ENCODE assay signal across 22 mouse cellular contexts in the genomic region with DNA sequence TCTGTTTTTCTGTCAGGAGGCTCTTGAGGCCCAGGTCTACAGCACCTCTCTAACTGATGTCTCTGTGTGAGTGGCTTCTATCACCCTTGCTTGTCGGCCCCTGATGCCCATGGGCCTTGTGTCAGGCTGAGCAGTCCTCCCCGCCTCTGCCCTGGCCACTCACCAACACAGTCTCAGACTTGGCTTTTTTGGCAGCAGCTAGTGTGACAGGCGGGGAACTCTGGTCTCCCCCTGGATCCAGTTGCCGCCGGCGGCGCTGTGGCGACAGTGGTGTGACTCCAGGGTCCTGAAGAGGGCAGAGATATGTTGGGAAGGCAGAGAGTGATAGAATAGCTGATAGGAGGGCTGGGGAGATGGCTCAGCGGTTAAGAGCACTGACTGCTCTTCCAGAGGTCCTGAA. TPM values are rescaled to one million over a fixed set of nuclear protein-coding genes. Genes with fewer than 3 reads are reported as not detected.
A peak's percentile ranks its signal among the peaks of the same experiment; 100 is the strongest.
DNase-seq lines count a peak whose midpoint lies in the region.
"Had no signal": no experiment of that assay in that cellular context is flagged by ENCODE, and none has a peak within 500 bp of the region (broad histone marks: within the 10 kb centered on the region; RNA-seq: fewer than 3 reads in every experiment).

No protein-coding gene starts in this region.

- H3K9me3 ChIP-seq in embryonic facial prominence, embryonic 10.5 days, result no peaks in the 10 kb centered on the region
- H3K9me3 ChIP-seq: forebrain, embryonic 10.5 days; heart, embryonic 13.5 days; intestine, embryonic 15.5 days had no signal

- peaks cover 27% of the 10 kb centered on the region for H3K27me3 ChIP-seq in embryonic facial prominence, embryonic 10.5 days (replicated peaks; ENCODE audit: low read depth, poor library complexity, severe bottlenecking)
- H3K27me3 ChIP-seq: intestine, embryonic 15.5 days had no signal

- WGBS in embryonic facial prominence, embryonic 10.5 days, result 77% methylated on average over 9 of the region's 9 CpGs

- peaks cover 37% of the 10 kb centered on the region for H3K36me3 ChIP-seq in embryonic facial prominence, embryonic 10.5 days (replicated peaks)

- peak; percentile 55 for DNase-seq in gastrocnemius, postnatal 14 days
- DNase-seq in gastrocnemius, adult 18-20 months (ENCODE audit: low spot score), result no peak
- peak; percentile 62 for DNase-seq in left cerebral cortex, postnatal 4 days
- DNase-seq in left cerebral cortex, postnatal 36 days (ENCODE audit: low spot score in 2 of 2), result no peak
- no peak for DNase-seq in embryonic facial prominence, embryonic 10.5 days (ENCODE audit: low spot score)
- DNase-seq in layer of hippocampus, adult 9-10 months (ENCODE audit: low spot score), result no peak
- DNase-seq: adrenal gland, adult 8-10 months; adrenal gland, postnatal 25 days; cerebellum, adult 11-12 months; cerebellum, adult 8-10 months; cerebellum, postnatal 36 days; embryo, embryonic 11 days; forebrain, postnatal 0 days; gastrocnemius, postnatal 36 days; heart, adult 18-20 months; heart, postnatal 14 days; heart, postnatal 4 days; kidney, adult 11 months had no signal

- 0 out of 2 replicates have a peak overlapping the region, but pooled peaks have one; percentile 7 for H3K27ac ChIP-seq in embryonic facial prominence, embryonic 10.5 days (replicated peaks)
- H3K27ac ChIP-seq: forebrain, embryonic 10.5 days; heart, embryonic 13.5 days; hindbrain, embryonic 14.5 days; intestine, embryonic 15.5 days had no signal

- H3K4me3 ChIP-seq in embryonic facial prominence, embryonic 10.5 days, result no peak overlapping the region
- H3K4me3 ChIP-seq: forebrain, embryonic 10.5 days; heart, embryonic 13.5 days; intestine, embryonic 15.5 days had no signal

- peaks cover 15% of the 10 kb centered on the region for H3K4me1 ChIP-seq in embryonic facial prominence, embryonic 10.5 days
- H3K4me1 ChIP-seq: intestine, embryonic 15.5 days had no signal

- intact Hi-C loops in gastrocnemius, postnatal 14 days (cut with DNase I; ENCODE audit: low total_unique reads), result loop anchor here (10.0 kb wide), 1 partner anchor 202 kb away; no protein-coding TSS in a partner anchor
- intact Hi-C loops in left cerebral cortex, postnatal 4 days (cut with DNase I), result no loop called here
- intact Hi-C loops in left cerebral cortex, postnatal 36 days (cut with DNase I), result no loop called here

RNA-seq across cellular contexts. Expression of gene Pdk2, which starts 11.9 kb away (rescaled TPM):
- 100 to 1,000 TPM; 330 to 344 TPM for total RNA-seq in gastrocnemius, postnatal 14 days (2021)
- 100 to 1,000 TPM; 514 to 515 TPM for total RNA-seq in gastrocnemius, adult 18-20 months (2021)
- 10 to 100 TPM; 21.4 to 22.2 TPM for total RNA-seq in left cerebral cortex, postnatal 4 days (2021)
- 100 to 1,000 TPM; 104 to 110 TPM for total RNA-seq in left cerebral cortex, postnatal 36 days (2021)
- polyA plus RNA-seq in embryonic facial prominence, embryonic 10.5 days (2016; fragmentation: Nextera tagmentation; extraction: Ambion mirVana), result 12.9 and 16.0 TPM in 2 replicates

RNA-seq across cellular contexts. Expression of gene Itga3, which starts 23.5 kb away (rescaled TPM):
- total RNA-seq in gastrocnemius, postnatal 14 days (2021), result 1 to 10 TPM; 3.5 to 4.0 TPM
- 1 to 10 TPM; 4.7 to 5.0 TPM for total RNA-seq in gastrocnemius, adult 18-20 months (2021)
- 10 to 100 TPM; 20.3 to 20.5 TPM for total RNA-seq in left cerebral cortex, postnatal 4 days (2021)
- total RNA-seq in left cerebral cortex, postnatal 36 days (2021), result 10 to 100 TPM; 15.2 to 16.2 TPM
- 11.5 and 12.2 TPM in 2 replicates for polyA plus RNA-seq in embryonic facial prominence, embryonic 10.5 days (2016; fragmentation: Nextera tagmentation; extraction: Ambion mirVana)

RNA-seq across cellular contexts. Expression of gene Samd14, which starts 43.4 kb away (rescaled TPM):
- total RNA-seq in gastrocnemius, postnatal 14 days (2021), result 1 to 10 TPM; 1.7 to 2.2 TPM
- under 1 TPM; 0.34 to 0.52 TPM for total RNA-seq in gastrocnemius, adult 18-20 months (2021)
- 100 to 1,000 TPM; 173 to 176 TPM for total RNA-seq in left cerebral cortex, postnatal 4 days (2021)
- total RNA-seq in left cerebral cortex, postnatal 36 days (2021), result 10 to 100 TPM; 24.3 to 30.2 TPM
- polyA plus RNA-seq in embryonic facial prominence, embryonic 10.5 days (2016; fragmentation: Nextera tagmentation; extraction: Ambion mirVana), result 35.5 and 42.5 TPM in 2 replicates

Comparison
In these comparisons a context has a peak if more than half of its experiments do, and no peak if none do; other contexts are left out.
1. DNase-seq: peak in gastrocnemius, postnatal 14 days (single experiment) and left cerebral cortex, postnatal 4 days (single experiment); none in gastrocnemius, adult 18-20 months (single experiment), left cerebral cortex, postnatal 36 days (0 of 2), embryonic facial prominence, embryonic 10.5 days (single experiment) and layer of hippocampus, adult 9-10 months (single experiment).
2. RNA of gene Pdk2, which starts 11.9 kb away (total RNA-seq): 514 to 515 TPM in gastrocnemius, adult 18-20 months, 330 to 344 TPM in gastrocnemius, postnatal 14 days and 104 to 110 TPM in left cerebral cortex, postnatal 36 days; 21.4 to 22.2 TPM in left cerebral cortex, postnatal 4 days; every median in the first group is over 4 times any median in the second.
3. RNA of gene Samd14, which starts 43.4 kb away (total RNA-seq): 173 to 176 TPM in left cerebral cortex, postnatal 4 days and 24.3 to 30.2 TPM in left cerebral cortex, postnatal 36 days; 1.7 to 2.2 TPM in gastrocnemius, postnatal 14 days and 0.34 to 0.52 TPM in gastrocnemius, adult 18-20 months; every median in the first group is over 4 times any median in the second.